Mouse (Mus musculus): ENCODE measurements around the gene Slc25a20. TPM values are rescaled to one million over a fixed set of nuclear protein-coding genes. Genes with fewer than 3 reads are reported as not detected.
A peak's percentile ranks its signal among the peaks of the same experiment; 100 is the strongest.

Gene Slc25a20
- 28.9 and 30.9 TPM in 2 replicates for polyA plus RNA-seq (2015; fragmentation: Nextera tagmentation; extraction: Ambion mirVana)

GRCm38 (mm10) chr9:108661677-108662612 lies at the start of gene Slc25a20:
Slc25a20 (plus strand) TSS chr9:108662088.
- Histone ChIP-seq H3K27me3 (ENCODE audit: control insufficient read depth, insufficient read depth, low read depth, low read length) (no peaks in the 10 kb centered on the region), H3K9me3 (replicated peaks; ENCODE audit: control insufficient read depth, low read length) (no peaks in the 10 kb centered on the region), H3K4me2 (ENCODE audit: low read depth, low read length) (peak within 1 kb of the TSS; percentile 92), H3K9ac (ENCODE audit: low read depth, low read length) (peak within 1 kb of the TSS; percentile 76), H3K4me3 (ENCODE audit: low read depth, low read length) (peak within 1 kb of the TSS; percentile 79), H3K27ac (ENCODE audit: low read length) (peak within 1 kb of the TSS; percentile 63), H3K4me1 (ENCODE audit: control insufficient read depth, low read depth, low read length) (peaks cover 11% of the 10 kb centered on the region), H3K36me3 (ENCODE audit: control insufficient read depth, insufficient read depth) (no peaks in the 10 kb centered on the region)
- WGBS (ENCODE audit: insufficient replicate concordance) = 2% methylated on average over 36 of the region's 37 CpGs
- peak; percentile 96 for ATAC-seq (ENCODE audit: low read depth)

- no peak for ATAC-seq (ENCODE audit: low read depth)
- WGBS (ENCODE audit: insufficient replicate concordance) = 79% methylated on average over 1 of the region's 1 CpGs
- H3K9me3 ChIP-seq (replicated peaks; ENCODE audit: control insufficient read depth, low read length) = no peaks in the 10 kb centered on the region
- no peaks in the 10 kb centered on the region for H3K4me1 ChIP-seq (ENCODE audit: control insufficient read depth, low read depth, low read length)
- H3K27me3 ChIP-seq (ENCODE audit: control insufficient read depth, insufficient read depth, low read depth, low read length) = no peaks in the 10 kb centered on the region
- H3K9ac ChIP-seq (ENCODE audit: low read depth, low read length) = no peak overlapping the region
- H3K4me2 ChIP-seq (ENCODE audit: low read depth, low read length) = no peak overlapping the region
- H3K4me3 ChIP-seq (ENCODE audit: low read depth, low read length) = no peak overlapping the region
- peaks cover 46% of the 10 kb centered on the region for H3K36me3 ChIP-seq (ENCODE audit: control insufficient read depth, insufficient read depth)
- H3K27ac ChIP-seq (ENCODE audit: low read length) = no peak overlapping the region
Measured at GRCm38 (mm10) chr9:108617301-108617700, 44.6 kb upstream of the Slc25a20 start.

GRCm38 (mm10) chr9:108626498-108626897 lies 35.4 kb upstream of the Slc25a20 start:
- H3K9me3 ChIP-seq (replicated peaks; ENCODE audit: control insufficient read depth, low read length) = no peaks in the 10 kb centered on the region
- no peak overlapping the region for H3K4me2 ChIP-seq (ENCODE audit: low read depth, low read length)
- no peak; the same call in 1 of the 2 replicates for ATAC-seq (ENCODE audit: low read depth)
- WGBS (ENCODE audit: insufficient replicate concordance) = 52% methylated on average over 2 of the region's 2 CpGs
- no peak overlapping the region for H3K9ac ChIP-seq (ENCODE audit: low read depth, low read length)
- H3K4me3 ChIP-seq (ENCODE audit: low read depth, low read length) = no peak overlapping the region
- no peaks in the 10 kb centered on the region; the same call in 1 of the 2 replicates for H3K4me1 ChIP-seq (ENCODE audit: control insufficient read depth, low read depth, low read length)
- H3K27me3 ChIP-seq (ENCODE audit: control insufficient read depth, insufficient read depth, low read depth, low read length) = no peaks in the 10 kb centered on the region
- H3K27ac ChIP-seq (ENCODE audit: low read length) = no peak overlapping the region
- no peaks in the 10 kb centered on the region; the same call in 1 of the 2 replicates for H3K36me3 ChIP-seq (ENCODE audit: control insufficient read depth, insufficient read depth)

GRCm38 (mm10) chr9:108628141-108628540 lies 33.7 kb upstream of the Slc25a20 start:
- Histone ChIP-seq H3K9me3 (replicated peaks; ENCODE audit: control insufficient read depth, low read length) (no peaks in the 10 kb centered on the region), H3K9ac (ENCODE audit: low read depth, low read length) (no peak overlapping the region), H3K27me3 (ENCODE audit: control insufficient read depth, insufficient read depth, low read depth, low read length) (no peaks in the 10 kb centered on the region), H3K4me1 (ENCODE audit: control insufficient read depth, low read depth, low read length) (peaks cover 6% of the 10 kb centered on the region; the same call in 1 of the 2 replicates), H3K4me2 (ENCODE audit: low read depth, low read length) (no peak overlapping the region), H3K27ac (ENCODE audit: low read length) (no peak overlapping the region), H3K4me3 (ENCODE audit: low read depth, low read length) (no peak overlapping the region), H3K36me3 (ENCODE audit: control insufficient read depth, insufficient read depth) (no peaks in the 10 kb centered on the region; the same call in 1 of the 2 replicates)
- WGBS (ENCODE audit: insufficient replicate concordance) = 27% methylated on average over 4 of the region's 4 CpGs
- ATAC-seq (ENCODE audit: low read depth) = no peak

- H3K27me3 ChIP-seq (ENCODE audit: control insufficient read depth, insufficient read depth, low read depth, low read length) = no peaks in the 10 kb centered on the region
- H3K4me2 ChIP-seq (ENCODE audit: low read depth, low read length) = no peak overlapping the region
- no peaks in the 10 kb centered on the region for H3K36me3 ChIP-seq (ENCODE audit: control insufficient read depth, insufficient read depth)
- ATAC-seq (ENCODE audit: low read depth) = no peak
- H3K9ac ChIP-seq (ENCODE audit: low read depth, low read length) = no peak overlapping the region
- no peaks in the 10 kb centered on the region for H3K9me3 ChIP-seq (replicated peaks; ENCODE audit: control insufficient read depth, low read length)
- H3K4me3 ChIP-seq (ENCODE audit: low read depth, low read length) = no peak overlapping the region
- 15% methylated on average over 1 of the region's 1 CpGs for WGBS (ENCODE audit: insufficient replicate concordance)
- H3K27ac ChIP-seq (ENCODE audit: low read length) = no peak overlapping the region
- H3K4me1 ChIP-seq (ENCODE audit: control insufficient read depth, low read depth, low read length) = peaks cover 8% of the 10 kb centered on the region; the same call in 1 of the 2 replicates
Measured at GRCm38 (mm10) chr9:108630683-108631082, 31.2 kb upstream of the Slc25a20 start.

GRCm38 (mm10) chr9:108631631-108632256 lies 30.1 kb upstream of the Slc25a20 start:
- H3K9me3 ChIP-seq (replicated peaks; ENCODE audit: control insufficient read depth, low read length) = no peaks in the 10 kb centered on the region
- H3K4me2 ChIP-seq (ENCODE audit: low read depth, low read length) = no peak overlapping the region
- no peaks in the 10 kb centered on the region for H3K27me3 ChIP-seq (ENCODE audit: control insufficient read depth, insufficient read depth, low read depth, low read length)
- ATAC-seq (ENCODE audit: low read depth) = no peak
- 31% methylated on average over 5 of the region's 5 CpGs for WGBS (ENCODE audit: insufficient replicate concordance)
- H3K9ac ChIP-seq (ENCODE audit: low read depth, low read length) = no peak overlapping the region
- no peaks in the 10 kb centered on the region; the same call in 1 of the 2 replicates for H3K36me3 ChIP-seq (ENCODE audit: control insufficient read depth, insufficient read depth)
- H3K27ac ChIP-seq (ENCODE audit: low read length) = no peak overlapping the region
- peaks cover 10% of the 10 kb centered on the region for H3K4me1 ChIP-seq (ENCODE audit: control insufficient read depth, low read depth, low read length)
- H3K4me3 ChIP-seq (ENCODE audit: low read depth, low read length) = no peak overlapping the region

GRCm38 (mm10) chr9:108632375-108632774 lies 29.5 kb upstream of the Slc25a20 start:
- Histone ChIP-seq H3K36me3 (ENCODE audit: control insufficient read depth, insufficient read depth) (no peaks in the 10 kb centered on the region; the same call in 1 of the 2 replicates), H3K9me3 (replicated peaks; ENCODE audit: control insufficient read depth, low read length) (no peaks in the 10 kb centered on the region), H3K4me1 (ENCODE audit: control insufficient read depth, low read depth, low read length) (peaks cover 10% of the 10 kb centered on the region), H3K4me2 (ENCODE audit: low read depth, low read length) (no peak overlapping the region), H3K27ac (ENCODE audit: low read length) (no peak overlapping the region), H3K4me3 (ENCODE audit: low read depth, low read length) (no peak overlapping the region), H3K9ac (ENCODE audit: low read depth, low read length) (no peak overlapping the region), H3K27me3 (ENCODE audit: control insufficient read depth, insufficient read depth, low read depth, low read length) (no peaks in the 10 kb centered on the region)
- ATAC-seq (ENCODE audit: low read depth) = no peak
- 46% methylated on average over 5 of the region's 5 CpGs for WGBS (ENCODE audit: insufficient replicate concordance)

GRCm38 (mm10) chr9:108633846-108634245 lies 28.0 kb upstream of the Slc25a20 start:
- no peaks in the 10 kb centered on the region; the same call in none of the 2 replicates for H3K36me3 ChIP-seq (ENCODE audit: control insufficient read depth, insufficient read depth)
- H3K4me3 ChIP-seq (ENCODE audit: low read depth, low read length) = no peak overlapping the region
- H3K27me3 ChIP-seq (ENCODE audit: control insufficient read depth, insufficient read depth, low read depth, low read length) = no peaks in the 10 kb centered on the region
- peaks cover 10% of the 10 kb centered on the region for H3K4me1 ChIP-seq (ENCODE audit: control insufficient read depth, low read depth, low read length)
- H3K9me3 ChIP-seq (replicated peaks; ENCODE audit: control insufficient read depth, low read length) = no peaks in the 10 kb centered on the region
- H3K27ac ChIP-seq (ENCODE audit: low read length) = no peak overlapping the region
- no peak overlapping the region for H3K9ac ChIP-seq (ENCODE audit: low read depth, low read length)
- ATAC-seq (ENCODE audit: low read depth) = no peak
- 57% methylated on average over 2 of the region's 2 CpGs for WGBS (ENCODE audit: insufficient replicate concordance)
- no peak overlapping the region for H3K4me2 ChIP-seq (ENCODE audit: low read depth, low read length)
